Mouse (Mus musculus): ENCODE data around the gene Gm498. TPM values are rescaled to one million over a fixed set of nuclear protein-coding genes. Genes with fewer than 3 reads are reported as not detected.

Gene Gm498
- polyA plus RNA-seq, 1 experiment from 2014 or later, result not detected

GRCm38 (mm10) chr7:143939476-143939875 is 72.8 kb downstream of the Gm498 start:
- Histone ChIP-seq H3K9ac (ENCODE audit: low read length) (no peak overlapping the region), H3K36me3 (ENCODE audit: control insufficient read depth, insufficient read depth, low read length) (no peaks in the 10 kb centered on the region), H3K4me2 (ENCODE audit: low read length) (no peak overlapping the region), H3K4me3 (ENCODE audit: control insufficient read depth in 1 of 2, insufficient read depth in 1 of 2, low read depth in 1 of 2, low read length in 2 of 2) (no peak overlapping the region), H3K4me1 (ENCODE audit: control insufficient read depth in 2 of 2, insufficient read depth in 2 of 2, low read length in 2 of 2) (no peaks in the 10 kb centered on the region), H3K27ac (replicated peaks in 1 of 2; ENCODE audit: control insufficient read depth in 1 of 2, insufficient read depth in 1 of 2, low read depth in 2 of 2, low read length in 2 of 2) (no peak overlapping the region), H3K9me3 (ENCODE audit: control insufficient read depth, low read length) (no peaks in the 10 kb centered on the region), H3K27me3 (ENCODE audit: control insufficient read depth, insufficient read depth, low read length) (no peaks in the 10 kb centered on the region)
- 59% methylated on average over 3 of the region's 3 CpGs for WGBS
- ATAC-seq (ENCODE audit: insufficient number of reproducible peaks, insufficient read depth, low FRiP score, low read depth), result no peak

- 79% methylated on average over 14 of the region's 14 CpGs for WGBS
- no peak overlapping the region for H3K27ac ChIP-seq (replicated peaks in 1 of 2; ENCODE audit: control insufficient read depth in 1 of 2, insufficient read depth in 1 of 2, low read depth in 2 of 2, low read length in 2 of 2)
- no peaks in the 10 kb centered on the region for H3K9me3 ChIP-seq (ENCODE audit: control insufficient read depth, low read length)
- H3K4me2 ChIP-seq (ENCODE audit: low read length), result no peak overlapping the region
- H3K9ac ChIP-seq (ENCODE audit: low read length), result no peak overlapping the region
- no peaks in the 10 kb centered on the region for H3K36me3 ChIP-seq (ENCODE audit: control insufficient read depth, insufficient read depth, low read length)
- H3K4me1 ChIP-seq (ENCODE audit: control insufficient read depth in 2 of 2, insufficient read depth in 2 of 2, low read length in 2 of 2), result no peaks in the 10 kb centered on the region
- ATAC-seq (ENCODE audit: insufficient number of reproducible peaks, insufficient read depth, low FRiP score, low read depth), result no peak
- no peak overlapping the region for H3K4me3 ChIP-seq (ENCODE audit: control insufficient read depth in 1 of 2, insufficient read depth in 1 of 2, low read depth in 1 of 2, low read length in 2 of 2)
- H3K27me3 ChIP-seq (ENCODE audit: control insufficient read depth, insufficient read depth, low read length), result no peaks in the 10 kb centered on the region
Observed at GRCm38 (mm10) chr7:143942941-143943691, 76.5 kb downstream of the Gm498 start.

- Histone ChIP-seq H3K36me3 (ENCODE audit: control insufficient read depth, insufficient read depth, low read length) (no peaks in the 10 kb centered on the region), H3K4me2 (ENCODE audit: low read length) (no peak overlapping the region), H3K4me3 (ENCODE audit: control insufficient read depth in 1 of 2, insufficient read depth in 1 of 2, low read depth in 1 of 2, low read length in 2 of 2) (no peak overlapping the region), H3K27me3 (ENCODE audit: control insufficient read depth, insufficient read depth, low read length) (0 out of 2 replicates have a peak, but pooled peaks cover 4% of the 10 kb centered on the region), H3K27ac (replicated peaks in 1 of 2; ENCODE audit: control insufficient read depth in 1 of 2, insufficient read depth in 1 of 2, low read depth in 2 of 2, low read length in 2 of 2) (no peak overlapping the region), H3K4me1 (ENCODE audit: control insufficient read depth in 2 of 2, insufficient read depth in 2 of 2, low read length in 2 of 2) (no peaks in the 10 kb centered on the region), H3K9ac (ENCODE audit: low read length) (no peak overlapping the region), H3K9me3 (ENCODE audit: control insufficient read depth, low read length) (no peaks in the 10 kb centered on the region)
- 70% methylated on average over 6 of the region's 6 CpGs for WGBS
- ATAC-seq (ENCODE audit: insufficient number of reproducible peaks, insufficient read depth, low FRiP score, low read depth), result no peak
Observed at GRCm38 (mm10) chr7:143944421-143944980, 77.9 kb downstream of the Gm498 start.

Small RNA genes lying within 50 kb of the gene (microRNA-seq; reads per million reads assigned to microRNA genes)
- gene Mir6404, result not detected

Other genes starting within 250 kb of the Gm498 start
- 0.63 and 0.80 TPM in 2 replicates for gene Tnfrsf26, start 238.1 kb upstream of the Gm498 start, polyA plus RNA-seq (2014; fragmentation: Nextera tagmentation; extraction: Ambion mirVana)
- 4.0 and 4.6 TPM in 2 replicates for gene Tnfrsf22, start 217.2 kb upstream of the Gm498 start, polyA plus RNA-seq (2014; fragmentation: Nextera tagmentation; extraction: Ambion mirVana)
- 1.3 and 2.2 TPM in 2 replicates for gene Tnfrsf23, start 181.0 kb upstream of the Gm498 start, polyA plus RNA-seq (2014; fragmentation: Nextera tagmentation; extraction: Ambion mirVana)
- gene Osbpl5, start 109.9 kb upstream of the Gm498 start, polyA plus RNA-seq (2014; fragmentation: Nextera tagmentation; extraction: Ambion mirVana), result 34.9 and 36.9 TPM in 2 replicates
- not detected in 2 replicates for gene Mrgprg, start 99.8 kb upstream of the Gm498 start, polyA plus RNA-seq (2014; fragmentation: Nextera tagmentation; extraction: Ambion mirVana)
- gene Mrgpre, start 82.3 kb upstream of the Gm498 start, polyA plus RNA-seq (2014; fragmentation: Nextera tagmentation; extraction: Ambion mirVana), result 1.5 and 2.3 TPM in 2 replicates
- 7.2 and 9.2 TPM in 2 replicates for gene Nadsyn1, start 44.0 kb upstream of the Gm498 start, polyA plus RNA-seq (2014; fragmentation: Nextera tagmentation; extraction: Ambion mirVana)
- 20.2 and 24.7 TPM in 2 replicates for gene Dhcr7, start 43.7 kb upstream of the Gm498 start, polyA plus RNA-seq (2014; fragmentation: Nextera tagmentation; extraction: Ambion mirVana)
- 0.16 and 0.49 TPM in 2 replicates for gene Shank2, start 135.1 kb downstream of the Gm498 start, polyA plus RNA-seq (2014; fragmentation: Nextera tagmentation; extraction: Ambion mirVana)

All from heart, embryonic 14.5 days (tissue).